Mouse (Mus musculus) kidney, adult 11 months (tissue): ENCODE results near the gene Scp2.

Experiments
- DNase-seq: peaks from one replicate; pipeline ENCODE4 v3.0.0; 2022

Gene Scp2

DNA sequence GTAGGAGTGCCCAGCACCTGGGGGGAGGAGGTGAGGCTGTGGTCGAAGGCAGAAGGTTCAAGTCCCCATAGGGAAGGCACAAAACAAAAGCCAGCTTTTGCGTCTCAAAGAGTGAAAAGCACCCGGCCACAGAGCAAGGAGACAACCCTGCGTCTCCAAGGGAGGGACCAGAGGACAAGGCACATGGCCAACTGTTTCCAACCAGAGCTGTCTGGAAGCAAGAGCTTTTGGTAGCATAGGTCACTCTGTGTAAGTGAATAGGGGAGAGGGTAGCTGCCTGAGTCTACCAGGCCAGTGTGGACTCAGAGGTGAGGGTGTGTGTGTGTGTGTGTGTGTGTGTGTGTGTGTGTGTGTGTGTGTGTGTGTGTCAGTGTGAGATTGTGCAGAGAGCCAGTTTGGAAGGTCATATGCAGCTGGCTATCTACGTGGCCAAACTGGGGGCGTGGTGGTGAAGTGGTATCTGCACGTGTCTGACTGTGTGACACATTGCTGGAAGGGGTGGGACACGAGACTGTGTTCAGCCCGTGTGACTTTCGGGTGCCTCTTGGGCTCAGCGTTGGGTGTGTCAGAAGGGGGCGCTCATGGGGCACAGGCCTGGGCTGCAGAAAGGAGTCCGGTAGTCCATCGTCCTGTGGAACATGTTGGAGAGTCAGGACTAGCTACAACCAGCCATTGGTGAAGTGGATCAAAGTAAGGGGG lies 129.6 kb downstream of the Scp2 start:
- DNase-seq = peak; percentile 61

DNA sequence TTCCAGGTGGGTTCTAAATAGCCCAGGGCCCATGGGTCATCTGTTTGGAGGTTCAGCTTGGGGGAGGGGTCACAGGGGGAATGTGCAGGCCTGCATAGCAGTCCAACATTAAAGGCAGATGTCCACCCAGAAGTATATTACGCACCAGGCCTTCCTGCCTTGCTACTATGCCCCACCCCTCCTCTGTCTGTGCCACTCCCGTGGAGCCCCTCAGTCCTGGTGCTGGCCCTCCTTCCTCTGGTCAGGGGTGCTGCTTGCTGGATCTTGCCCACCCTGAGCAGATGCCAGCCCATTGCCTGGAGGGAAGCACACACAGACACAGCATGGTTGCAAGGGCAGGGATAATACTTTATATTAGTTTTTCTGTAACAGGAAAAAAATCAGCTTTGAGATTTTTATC lies 130.3 kb downstream of the Scp2 start:
- no peak for DNase-seq

DNA sequence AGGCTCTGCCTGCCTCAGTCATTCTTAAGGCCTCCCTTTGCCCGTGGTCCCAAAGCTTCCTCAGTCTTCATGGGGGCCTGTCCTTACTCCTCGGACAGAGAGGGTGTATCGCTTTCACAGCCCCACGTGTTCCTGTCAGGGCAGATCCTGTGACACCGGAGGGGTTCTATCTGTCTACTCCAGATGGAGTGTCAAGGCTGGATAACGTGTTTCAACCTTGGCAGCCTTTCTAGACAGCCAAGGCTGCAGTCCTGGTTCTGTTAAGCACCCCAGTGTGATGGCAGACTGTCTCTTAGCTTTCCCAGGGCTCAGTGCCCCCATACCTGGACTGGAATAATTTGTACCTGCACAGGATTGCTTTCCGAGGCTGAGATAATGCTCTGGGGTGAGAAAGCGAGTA lies 136.3 kb downstream of the Scp2 start:
- DNase-seq = no peak

DNA sequence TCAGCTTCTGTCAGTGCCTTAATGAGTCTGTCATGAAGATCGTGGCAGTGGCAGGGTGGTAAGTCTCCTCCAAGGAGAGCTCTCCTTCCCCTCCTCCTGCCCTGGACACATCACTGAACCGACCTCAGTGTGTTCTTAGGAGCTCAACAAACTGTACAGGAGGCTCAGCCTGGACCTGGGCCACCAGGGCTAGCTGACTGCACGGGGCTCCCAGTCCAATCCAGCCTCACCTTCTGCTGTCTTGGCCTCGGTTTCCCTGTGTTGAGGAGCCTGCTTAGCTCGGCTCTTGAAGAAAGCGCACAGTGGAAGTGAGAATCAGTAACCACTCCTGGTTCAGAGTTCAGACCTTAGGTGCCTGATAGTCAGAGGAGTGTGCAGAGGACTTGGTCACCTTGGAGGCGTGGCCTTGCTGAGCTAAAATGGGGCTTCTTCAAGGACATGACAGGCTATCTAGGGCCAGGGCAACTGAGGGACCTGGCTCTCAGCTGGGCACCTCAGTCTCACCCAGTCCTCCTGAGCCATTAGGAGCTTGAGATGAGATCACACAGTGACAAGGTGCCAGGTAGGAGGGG lies 137.2 kb downstream of the Scp2 start:
- no peak for DNase-seq

DNA sequence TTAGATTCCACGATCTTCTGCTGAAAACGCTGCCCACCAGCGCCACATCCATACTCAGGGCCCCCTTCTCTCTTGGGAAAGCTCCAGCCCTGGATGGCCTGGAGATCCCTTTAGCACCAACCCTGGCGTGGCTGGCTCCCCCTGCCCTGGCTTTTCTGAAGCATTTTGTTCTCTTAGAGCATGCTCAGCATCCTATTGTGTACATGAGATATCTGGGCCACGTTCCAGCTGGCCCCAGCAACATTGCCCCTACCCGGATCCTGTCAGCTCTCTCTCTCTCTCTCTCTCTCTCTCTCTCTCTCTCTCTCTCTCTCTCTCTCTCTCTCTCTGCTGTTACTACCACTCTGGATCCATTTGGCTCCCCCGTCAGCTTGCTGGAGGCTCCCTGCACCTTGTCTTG lies 139.5 kb downstream of the Scp2 start:
- no peak for DNase-seq

DNA sequence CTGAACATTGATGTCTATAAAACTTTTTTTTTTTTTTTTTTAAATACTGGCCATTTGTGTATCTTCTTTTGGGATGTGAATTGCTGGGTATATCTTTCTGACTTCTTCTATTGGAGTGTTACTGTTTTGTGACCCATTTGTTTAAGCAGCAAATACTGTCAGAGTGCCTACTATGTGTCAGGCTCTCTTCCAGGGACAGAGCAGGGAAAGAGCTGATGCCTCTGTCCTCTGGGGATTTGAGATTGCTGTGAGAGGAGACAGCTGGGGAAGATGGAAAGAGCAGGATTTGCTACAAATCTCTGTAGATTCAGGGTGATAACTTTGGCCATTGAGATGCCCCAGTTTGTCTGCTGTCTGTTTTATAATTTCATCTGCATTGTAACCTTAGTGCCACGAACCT lies 145.4 kb downstream of the Scp2 start:
- DNase-seq = no peak

DNA sequence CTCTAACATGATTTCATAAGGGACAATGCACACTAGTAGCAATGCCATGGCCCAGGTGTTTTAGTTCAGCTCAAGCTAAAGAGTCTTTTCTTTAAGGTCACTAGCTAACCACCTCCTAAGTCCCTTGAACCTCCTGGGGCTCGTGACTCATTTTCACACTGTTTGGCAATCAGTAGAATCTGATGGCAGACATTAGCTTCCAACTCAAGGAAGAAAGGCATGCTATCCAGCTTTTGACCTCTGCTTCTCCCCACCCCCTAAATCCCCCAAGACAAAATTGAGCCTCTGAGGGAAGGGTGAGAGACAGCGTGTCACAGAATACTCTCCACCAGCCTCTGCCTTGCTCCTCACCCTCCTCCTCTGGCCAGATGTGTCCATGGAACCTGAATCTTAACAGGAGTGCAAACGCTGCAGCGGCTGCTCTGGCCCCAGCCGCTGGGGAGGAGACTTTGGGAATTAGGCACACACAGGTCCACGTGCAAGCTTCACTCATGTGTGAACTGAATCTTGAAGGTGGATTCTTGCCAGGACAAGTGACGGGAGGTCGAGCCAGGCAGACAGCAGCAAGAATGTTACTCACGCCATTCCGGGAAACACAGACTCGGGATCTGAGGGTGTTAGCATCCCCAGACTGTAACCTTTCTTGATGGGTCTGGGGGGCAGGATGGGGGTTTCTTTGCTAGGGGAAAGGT lies 146.0 kb downstream of the Scp2 start:
- DNase-seq = peak; percentile 87

DNA sequence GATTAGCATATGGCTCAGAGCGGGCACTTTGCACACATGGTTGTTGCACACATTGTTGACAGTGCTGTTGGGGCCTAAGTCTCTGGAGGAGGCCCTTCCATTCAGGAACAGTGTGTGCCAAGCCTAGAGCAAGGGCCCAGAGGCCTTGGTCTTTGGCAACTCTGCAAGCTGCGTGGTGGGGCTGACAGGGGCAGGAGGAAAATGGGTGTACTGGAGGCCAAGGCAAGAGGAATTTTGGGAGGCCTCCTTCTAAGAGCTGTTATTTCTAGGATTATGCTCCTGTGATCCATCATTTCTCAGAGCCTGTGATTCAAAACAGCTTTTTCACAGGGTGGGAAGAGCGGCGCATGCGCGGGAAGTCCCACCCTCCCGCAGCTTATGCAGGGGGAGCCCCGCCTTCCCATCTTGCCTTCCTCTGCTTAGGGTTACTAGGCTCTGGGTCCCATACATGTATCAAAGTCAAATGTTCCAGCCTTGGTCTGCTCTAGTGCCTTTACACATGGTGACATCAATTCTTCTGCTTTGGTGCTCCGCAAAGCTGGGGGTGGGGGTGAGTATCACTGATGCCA lies 148.3 kb downstream of the Scp2 start:
- no peak for DNase-seq

DNA sequence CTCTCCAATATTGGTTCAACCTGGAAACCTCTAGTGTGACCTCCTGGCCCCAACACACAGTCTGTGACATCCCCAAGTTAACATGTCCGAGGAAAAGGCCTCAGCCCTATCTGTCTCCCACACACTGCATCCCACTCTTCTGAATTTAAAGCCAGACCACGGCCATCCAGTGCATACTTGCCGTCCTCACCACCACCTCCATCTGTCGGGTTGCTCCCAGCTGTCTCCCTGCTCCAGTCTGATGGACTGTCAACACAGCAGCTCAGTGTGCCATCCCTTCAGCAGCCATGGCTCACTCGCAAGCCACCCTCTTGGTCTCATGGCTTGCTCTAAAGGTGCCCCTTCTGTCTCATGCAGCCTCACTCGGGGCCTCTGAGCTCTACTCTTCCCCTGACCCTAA lies 149.1 kb downstream of the Scp2 start:
- DNase-seq = no peak

DNA sequence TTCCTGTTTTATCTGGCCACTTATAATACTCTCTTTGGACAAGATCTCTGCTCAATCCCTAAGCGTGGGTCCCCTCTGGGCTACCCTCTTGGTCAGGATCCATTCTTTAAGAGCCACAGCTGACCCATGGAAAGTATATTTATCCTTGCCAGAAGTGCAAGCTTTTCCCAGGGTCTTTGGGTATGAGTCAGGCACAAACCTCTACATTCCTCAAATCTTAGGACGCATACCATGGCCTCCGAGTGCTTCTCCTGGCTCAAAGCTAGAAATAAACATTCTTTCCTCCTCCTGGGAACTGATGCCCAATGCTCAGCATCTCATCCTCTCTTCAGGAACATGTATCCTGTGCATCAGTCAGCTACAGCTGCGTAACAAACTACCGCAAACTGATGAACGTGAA lies 149.8 kb downstream of the Scp2 start:
- DNase-seq = no peak
